Mouse (Mus musculus) heart, postnatal 14 days (tissue): ENCODE results near the gene Trmt2a. TPM values are rescaled to one million over a fixed set of nuclear protein-coding genes. Genes with fewer than 3 reads are reported as not detected.

Experiments
- DNase-seq, 2 experiments: peaks; one replicate each; pipeline ENCODE4 v3.0.0; 2021 to 2022
- intact Hi-C: fragments of 180-260 bp; cut with DNase I; formaldehyde crosslinking; loops from one replicate; pipeline ENCODE4 v1.15.1; 2025
- long read RNA-seq, 2 experiments: library from polyadenylated mRNA; stranded (forward); transcript quantifications; one replicate each; pipeline ENCODE4 v2.0.0; 2021
- total RNA-seq, 2 experiments: library from RNA; stranded (reverse); gene quantifications; 2 replicates each; pipeline ENCODE4 v1.2.3; 2021

The Trmt2a gene
- total RNA-seq = 10 to 100 TPM; 21.8 to 24.9 TPM
- long read RNA-seq, experiment 1, transcript Trmt2a-203 (12 exons, 2,367 nt) = major isoform, 13 of 27 reads
- long read RNA-seq, experiment 1, partial matches to known transcripts = 2 of 27 reads
- long read RNA-seq, experiment 1, other reads (novel, unspliced or antisense) = 12 of 27 reads
- long read RNA-seq, experiment 2, transcript Trmt2a-203 (12 exons, 2,367 nt) = major isoform, 12 of 24 reads
- long read RNA-seq, experiment 2, partial matches to known transcripts = 0 of 24 reads
- long read RNA-seq, experiment 2, other reads (novel, unspliced or antisense) = 9 of 24 reads

GRCm38 (mm10) chr16:18248433-18249363 lies at the start of gene Trmt2a, which contains the start of gene Ranbp1:
Trmt2a (plus strand) TSS chr16:18248679.
Ranbp1 (minus strand) TSS chr16:18248732.
- intact Hi-C loops = loop anchor here (2.0 kb wide), 1 partner anchor 38 kb away; no protein-coding TSS in a partner anchor
- peak; percentile 99 for DNase-seq

GRCm38 (mm10) chr16:18200062-18200461 lies 48.4 kb upstream of the Trmt2a start:
- intact Hi-C loops = no loop called here
- DNase-seq = no peak

GRCm38 (mm10) chr16:18201620-18202019 lies 46.9 kb upstream of the Trmt2a start:
- DNase-seq = no peak
- intact Hi-C loops = no loop called here

- intact Hi-C loops = no loop called here
- no peak for DNase-seq
Observed at GRCm38 (mm10) chr16:18202061-18202460, 46.4 kb upstream of the Trmt2a start.

GRCm38 (mm10) chr16:18203430-18204091 lies 44.9 kb upstream of the Trmt2a start:
- intact Hi-C loops = no loop called here
- no peak for DNase-seq

- intact Hi-C loops = loop anchor here (2.0 kb wide), 1 partner anchor 158 kb away; the partner anchor contains the start of gene Dgcr6
- DNase-seq = peak; percentile 61 to 83
Observed at GRCm38 (mm10) chr16:18210701-18211416, 37.6 kb upstream of the Trmt2a start.

GRCm38 (mm10) chr16:18211417-18212171 lies 36.9 kb upstream of the Trmt2a start:
- intact Hi-C loops = loop anchor here (1.0 to 2.0 kb wide), 3 partner anchors 35 to 159 kb away; partner anchors contain the start of gene Dgcr6
- DNase-seq = peak; percentile 89 to 95

- intact Hi-C loops = loop anchor here (2.0 kb wide), 1 partner anchor 37 kb away; no protein-coding TSS in a partner anchor
- no peak for DNase-seq
Observed at GRCm38 (mm10) chr16:18213689-18214088, 34.8 kb upstream of the Trmt2a start.

GRCm38 (mm10) chr16:18214858-18215257 lies 33.6 kb upstream of the Trmt2a start:
- intact Hi-C loops = no loop called here
- DNase-seq = no peak

- intact Hi-C loops = no loop called here
- DNase-seq = no peak
Observed at GRCm38 (mm10) chr16:18217579-18217978, 30.9 kb upstream of the Trmt2a start, which contains the start of gene Ccdc188. Ccdc188 (plus strand) TSS chr16:18217879.

- DNase-seq = no peak
- intact Hi-C loops = no loop called here
Observed at GRCm38 (mm10) chr16:18218580-18218996, 29.9 kb upstream of the Trmt2a start.

- peak in 1 of 2 experiments; percentile 40 for DNase-seq
- intact Hi-C loops = no loop called here
Observed at GRCm38 (mm10) chr16:18220001-18220400, 28.5 kb upstream of the Trmt2a start.

GRCm38 (mm10) chr16:18220856-18221542 lies 27.5 kb upstream of the Trmt2a start:
- intact Hi-C loops = no loop called here
- DNase-seq = no peak

- intact Hi-C loops = no loop called here
Observed at GRCm38 (mm10) chr16:18221543-18221898, 27.0 kb upstream of the Trmt2a start.

GRCm38 (mm10) chr16:18222188-18222587 lies 26.3 kb upstream of the Trmt2a start:
- intact Hi-C loops = no loop called here
- DNase-seq = no peak

More at GRCm38 (mm10) chr16:18221543-18221898, 27.0 kb upstream of the Trmt2a start:
- DNase-seq = no peak

- DNase-seq = no peak
- intact Hi-C loops = no loop called here
Observed at GRCm38 (mm10) chr16:18227187-18227586, 21.3 kb upstream of the Trmt2a start.

- DNase-seq = no peak
- intact Hi-C loops = no loop called here
Observed at GRCm38 (mm10) chr16:18227897-18228422, 20.5 kb upstream of the Trmt2a start.

- intact Hi-C loops = no loop called here
- no peak for DNase-seq
Observed at GRCm38 (mm10) chr16:18228856-18229255, 19.6 kb upstream of the Trmt2a start.
